Mouse (Mus musculus) kidney, postnatal 4 days (tissue): ENCODE measurements around the gene Pcyt1a.
A peak's percentile ranks its signal among the peaks of the same experiment; 100 is the strongest.
"Not testable (repeated sequence)": the region's sequence is repeated elsewhere in the genome, so short reads cannot be mapped to it uniquely, and the experiment has no call there.

Experiments
- DNase-seq, 2 experiments: peaks; one replicate each; pipeline ENCODE4 v3.0.0; 2021; ENCODE audit warnings: mixed read lengths in 2 of 2

Gene Pcyt1a

GRCm38 (mm10) chr16:32434691-32435090 is 4.0 kb downstream of the Pcyt1a start:
- DNase-seq, result no peak

GRCm38 (mm10) chr16:32436657-32437056 is 5.9 kb downstream of the Pcyt1a start:
- DNase-seq, result no peak

GRCm38 (mm10) chr16:32437266-32437665 is 6.5 kb downstream of the Pcyt1a start:
- DNase-seq, result no peak

GRCm38 (mm10) chr16:32441432-32441831 is 10.7 kb downstream of the Pcyt1a start:
- DNase-seq, result no peak

GRCm38 (mm10) chr16:32444615-32445014 is 13.9 kb downstream of the Pcyt1a start:
- DNase-seq, result not testable (repeated sequence)

GRCm38 (mm10) chr16:32445558-32445957 is 14.8 kb downstream of the Pcyt1a start:
- DNase-seq, result no peak

- DNase-seq, result no peak
Measured at GRCm38 (mm10) chr16:32446563-32447138, 15.9 kb downstream of the Pcyt1a start.

- DNase-seq, result no peak
Measured at GRCm38 (mm10) chr16:32449665-32450064, 18.9 kb downstream of the Pcyt1a start.

- no peak for DNase-seq
Measured at GRCm38 (mm10) chr16:32450133-32450532, 19.4 kb downstream of the Pcyt1a start.

- DNase-seq, result no peak
Measured at GRCm38 (mm10) chr16:32453102-32453501, 22.4 kb downstream of the Pcyt1a start.

- no peak for DNase-seq
Measured at GRCm38 (mm10) chr16:32454646-32455045, 23.9 kb downstream of the Pcyt1a start.

GRCm38 (mm10) chr16:32456086-32456485 is 25.4 kb downstream of the Pcyt1a start:
- no peak for DNase-seq

GRCm38 (mm10) chr16:32456761-32457160 is 26.0 kb downstream of the Pcyt1a start:
- DNase-seq, result no peak

- peak; percentile 43 to 62 for DNase-seq
Measured at GRCm38 (mm10) chr16:32457589-32458386, 27.1 kb downstream of the Pcyt1a start.

GRCm38 (mm10) chr16:32460518-32460917 is 29.8 kb downstream of the Pcyt1a start:
- DNase-seq, result no peak

- DNase-seq, result no peak
Measured at GRCm38 (mm10) chr16:32461713-32462112, 31.0 kb downstream of the Pcyt1a start.

GRCm38 (mm10) chr16:32462950-32463349 is 32.2 kb downstream of the Pcyt1a start:
- no peak for DNase-seq

GRCm38 (mm10) chr16:32463426-32463825 is 32.7 kb downstream of the Pcyt1a start:
- DNase-seq, result no peak

- no peak for DNase-seq
Measured at GRCm38 (mm10) chr16:32464908-32465307, 34.2 kb downstream of the Pcyt1a start.

- DNase-seq, result no peak
Measured at GRCm38 (mm10) chr16:32468488-32468887, 37.8 kb downstream of the Pcyt1a start.

- no peak for DNase-seq
Measured at GRCm38 (mm10) chr16:32469404-32470105, 38.8 kb downstream of the Pcyt1a start.

GRCm38 (mm10) chr16:32472276-32473015 is 41.7 kb downstream of the Pcyt1a start:
- DNase-seq, result no peak

GRCm38 (mm10) chr16:32477315-32477714 is 46.6 kb downstream of the Pcyt1a start:
- DNase-seq, result no peak
